Mouse (Mus musculus) cortical plate, adult 2 months (tissue): ENCODE results near the gene Nfia. TPM values are rescaled to one million over a fixed set of nuclear protein-coding genes. Genes with fewer than 3 reads are reported as not detected.

Source experiments
- H3K27ac ChIP-seq: fragments of 200-500 bp; 2 replicates; pipeline ENCODE4 v1.5.1; 2012; ENCODE audit warnings: low read length, control low read depth, inconsistent platforms; ENCODE audit not compliant: insufficient read depth
- H3K4me1 ChIP-seq: fragments of 200-500 bp; 2 replicates; pipeline ENCODE4 v1.6.1; 2011; ENCODE audit warnings: low read length; ENCODE audit not compliant: control insufficient read depth, insufficient read depth
- H3K4me3 ChIP-seq: fragments of 200-500 bp; 2 replicates; pipeline ENCODE4 v1.5.1; 2011; ENCODE audit warnings: mild to moderate bottlenecking, low read length, control low read depth; ENCODE audit not compliant: insufficient read depth
- CTCF ChIP-seq: fragments of 200-500 bp; IDR thresholded peaks from 2 replicates; pipeline ENCODE4 v1.5.1; 2011; ENCODE audit warnings: mild to moderate bottlenecking, control low read depth, low read length; ENCODE audit not compliant: insufficient read depth; ENCODE audit errors: extremely low read depth
- POLR2A ChIP-seq: fragments of 200-500 bp; IDR thresholded peaks from 2 replicates; pipeline ENCODE4 v1.6.1; 2011; ENCODE audit warnings: mild to moderate bottlenecking, low read length, control low read depth; ENCODE audit not compliant: insufficient read depth; ENCODE audit errors: extremely low read depth
- polyA plus RNA-seq: library from polyadenylated mRNA; depleted of rRNA; stranded (reverse); fragments of >200 nt; gene quantifications from 2 replicates; pipeline ENCODE4 v1.2.3, GENCODE M21; 2012

The Nfia gene
- polyA plus RNA-seq, 1 experiment, result 24.1 TPM

- Histone ChIP-seq H3K4me3 (no peak overlapping the region), H3K4me1 (peaks cover 3% of the 10 kb centered on the region; the same call in 1 of the 2 replicates), H3K27ac (peak overlapping the region; percentile 45)
- TF ChIP-seq POLR2A (no peak), CTCF (no peak)
These were observed 147.9 kb downstream of the Nfia start for GRCm38 (mm10) chr4:97920287-97921079.

GRCm38 (mm10) chr4:97921682-97922081 lies 149.1 kb downstream of the Nfia start:
- H3K27ac ChIP-seq, result no peak overlapping the region
- peaks cover 3% of the 10 kb centered on the region; the same call in 1 of the 2 replicates for H3K4me1 ChIP-seq
- TF ChIP-seq POLR2A (no peak), CTCF (no peak)
- H3K4me3 ChIP-seq, result no peak overlapping the region

GRCm38 (mm10) chr4:97923248-97923647 lies 150.7 kb downstream of the Nfia start:
- peaks cover 3% of the 10 kb centered on the region; the same call in 1 of the 2 replicates for H3K4me1 ChIP-seq
- H3K27ac ChIP-seq, result no peak overlapping the region
- TF ChIP-seq CTCF, result no peak
- TF ChIP-seq POLR2A, result no peak
- H3K4me3 ChIP-seq, result no peak overlapping the region

- Histone ChIP-seq H3K4me3 (no peak overlapping the region), H3K27ac (no peak overlapping the region), H3K4me1 (peaks cover 3% of the 10 kb centered on the region; the same call in 1 of the 2 replicates)
- TF ChIP-seq CTCF, result no peak
- TF ChIP-seq POLR2A, result no peak
These were observed 151.4 kb downstream of the Nfia start for GRCm38 (mm10) chr4:97923876-97924316.

- no peak overlapping the region for H3K4me3 ChIP-seq
- H3K27ac ChIP-seq, result no peak overlapping the region; the same call in 1 of the 2 replicates
- TF ChIP-seq CTCF (no peak), POLR2A (no peak)
These were observed 151.9 kb downstream of the Nfia start for GRCm38 (mm10) chr4:97924414-97924813.

GRCm38 (mm10) chr4:97924855-97925254 lies 152.3 kb downstream of the Nfia start:
- Histone ChIP-seq H3K4me3 (no peak overlapping the region), H3K4me1 (peaks cover 3% of the 10 kb centered on the region; the same call in 1 of the 2 replicates), H3K27ac (no peak overlapping the region; the same call in 1 of the 2 replicates)
- TF ChIP-seq CTCF (no peak), POLR2A (no peak)

More at GRCm38 (mm10) chr4:97924414-97924813, 151.9 kb downstream of the Nfia start:
- H3K4me1 ChIP-seq, result peaks cover 3% of the 10 kb centered on the region; the same call in 1 of the 2 replicates

GRCm38 (mm10) chr4:97925644-97926043 lies 153.1 kb downstream of the Nfia start:
- peaks cover 2% of the 10 kb centered on the region; the same call in 1 of the 2 replicates for H3K4me1 ChIP-seq
- no peak overlapping the region for H3K4me3 ChIP-seq
- no peak for TF ChIP-seq CTCF
- no peak for TF ChIP-seq POLR2A
- no peak overlapping the region for H3K27ac ChIP-seq

- H3K4me1 ChIP-seq, result no peaks in the 10 kb centered on the region
- TF ChIP-seq POLR2A (no peak), CTCF (no peak)
- H3K4me3 ChIP-seq, result no peak overlapping the region
- H3K27ac ChIP-seq, result no peak overlapping the region
These were observed 154.2 kb downstream of the Nfia start for GRCm38 (mm10) chr4:97926607-97927308.

GRCm38 (mm10) chr4:97927309-97927656 lies 154.7 kb downstream of the Nfia start:
- Histone ChIP-seq H3K27ac (no peak overlapping the region), H3K4me1 (no peaks in the 10 kb centered on the region), H3K4me3 (no peak overlapping the region)
- TF ChIP-seq CTCF (no peak), POLR2A (no peak)
